Mouse (Mus musculus) G1E-ER4 (cell line): ENCODE data around the gene Lilrb4a. TPM values are rescaled to one million over a fixed set of nuclear protein-coding genes. Genes with fewer than 3 reads are reported as not detected.
"Not testable (repeated sequence)": the region's sequence is repeated elsewhere in the genome, so short reads cannot be mapped to it uniquely, and the experiment has no call there.

Experiments used
- GATA1 ChIP-seq: IDR thresholded peaks from one replicate; pipeline ENCODE4 v1.8.0; 2012; ENCODE audit warnings: low read length, inconsistent platforms
- polyA plus RNA-seq: library from polyadenylated mRNA; stranded (reverse); fragments of >175 nt; gene quantifications from 2 replicates; pipeline ENCODE4 v1.2.3, GENCODE M21; 2012

Gene Lilrb4a
- not detected in 2 replicates for polyA plus RNA-seq

DNA sequence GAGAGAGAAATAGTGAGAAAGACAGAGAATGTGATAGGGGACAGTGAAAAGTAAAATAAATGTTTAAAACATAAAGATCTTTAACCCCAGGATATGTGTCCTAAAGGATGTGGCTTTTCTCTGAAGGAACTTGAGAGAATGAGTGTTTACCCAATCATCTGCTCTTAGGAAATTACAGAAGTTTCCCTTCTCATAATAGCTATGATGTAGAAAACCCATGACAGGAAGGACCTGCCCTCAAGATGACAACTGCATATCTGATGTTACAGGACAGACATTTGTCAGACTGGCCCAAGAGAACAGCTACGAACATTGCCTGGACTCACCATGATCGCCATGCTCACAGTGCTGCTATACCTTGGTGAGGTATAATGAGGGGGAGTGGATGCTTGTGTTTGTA lies at the start of gene Lilrb4a:
Lilrb4a (plus strand) TSS at position 266 of the 400 bp plus-strand sequence.
- not testable (repeated sequence) for TF ChIP-seq GATA1

DNA sequence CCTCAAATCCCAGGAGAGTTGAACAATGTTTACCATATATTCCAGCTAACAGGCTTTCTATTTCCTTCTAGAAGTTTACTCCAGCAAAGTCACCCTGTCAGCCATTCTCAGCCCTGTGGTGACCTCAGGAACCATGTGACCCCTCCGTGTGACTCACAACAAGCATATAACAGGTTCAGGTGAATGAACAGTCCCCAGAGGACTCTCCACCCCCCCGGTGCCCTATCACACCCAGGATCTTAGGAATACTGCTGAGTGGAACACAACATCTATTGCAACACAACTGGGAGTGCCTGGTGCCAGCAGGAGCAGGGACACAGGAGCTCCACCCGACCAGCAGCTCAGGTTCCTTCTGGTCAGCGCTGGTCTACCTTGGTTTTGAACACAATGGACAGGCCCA lies 39.1 kb upstream of the Lilrb4a start:
- TF ChIP-seq GATA1: no peak

DNA sequence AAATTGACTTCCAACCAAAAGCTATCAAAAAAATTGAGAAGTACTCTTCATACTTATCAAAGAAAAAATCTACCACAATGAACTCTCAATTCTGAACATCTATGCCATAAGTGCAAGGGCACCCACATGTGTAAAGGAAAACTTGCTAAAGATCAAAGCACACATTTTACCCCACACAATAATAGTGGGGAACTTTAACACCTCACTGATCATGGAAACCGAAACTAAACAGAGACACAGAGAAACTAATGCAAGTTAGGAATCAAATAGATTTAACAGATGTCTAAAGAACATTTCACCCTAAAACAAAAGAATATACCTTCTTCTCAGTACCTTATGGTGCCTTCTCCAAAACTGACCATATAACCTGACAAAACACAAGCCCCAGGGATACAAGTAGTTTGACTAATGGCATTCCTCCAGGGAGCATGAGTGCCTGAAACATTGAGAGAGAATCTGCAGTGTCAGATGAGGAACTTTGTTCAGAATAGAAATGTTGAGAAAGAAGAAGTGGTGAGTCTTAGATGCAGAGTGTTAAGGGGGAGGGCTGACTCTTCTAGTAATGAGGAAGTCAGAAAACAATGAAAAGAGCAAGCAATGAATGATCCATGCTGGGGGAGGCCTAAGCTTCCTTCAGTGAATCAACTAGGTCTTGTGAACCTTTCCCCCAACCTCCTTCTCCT lies 37.0 kb upstream of the Lilrb4a start:
- no peak for TF ChIP-seq GATA1

DNA sequence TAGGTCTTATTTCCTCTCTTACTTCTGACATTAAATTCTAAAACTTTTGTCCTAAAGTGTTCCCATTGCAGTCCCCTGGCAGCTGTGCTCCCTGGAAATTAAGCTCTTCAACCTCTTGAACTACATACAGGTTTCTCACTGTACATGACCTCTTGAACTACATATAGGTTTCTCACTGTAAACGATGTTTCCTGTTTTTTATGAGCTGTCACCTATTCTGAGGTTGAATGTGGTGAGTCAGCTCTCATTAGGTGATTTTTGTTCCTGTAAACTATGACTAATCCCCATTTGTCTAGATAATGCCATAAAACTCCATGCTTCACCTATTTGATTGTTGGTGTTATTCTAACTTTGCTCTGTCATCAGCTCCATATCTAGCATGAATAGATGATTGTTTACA lies 36.4 kb upstream of the Lilrb4a start:
- TF ChIP-seq GATA1: no peak

DNA sequence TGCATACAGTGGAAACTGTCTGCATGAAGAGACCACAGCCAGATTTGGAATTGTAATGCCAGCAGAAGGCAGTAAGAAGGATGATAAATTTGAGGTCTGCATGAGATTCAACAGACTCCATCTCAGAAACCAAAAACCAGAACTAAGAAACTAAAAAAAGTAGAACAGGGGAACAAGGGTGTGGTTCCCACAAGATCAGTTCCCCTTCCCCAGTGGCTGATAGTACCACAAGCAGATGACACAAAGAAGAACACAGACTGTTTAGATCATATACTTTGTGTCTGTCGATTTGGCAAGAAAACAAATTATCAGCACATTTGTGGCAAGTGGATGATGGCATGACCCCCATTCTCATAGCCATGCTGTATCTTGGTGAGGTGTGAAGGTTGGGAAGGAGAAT lies 35.0 kb upstream of the Lilrb4a start:
- no peak for TF ChIP-seq GATA1

DNA sequence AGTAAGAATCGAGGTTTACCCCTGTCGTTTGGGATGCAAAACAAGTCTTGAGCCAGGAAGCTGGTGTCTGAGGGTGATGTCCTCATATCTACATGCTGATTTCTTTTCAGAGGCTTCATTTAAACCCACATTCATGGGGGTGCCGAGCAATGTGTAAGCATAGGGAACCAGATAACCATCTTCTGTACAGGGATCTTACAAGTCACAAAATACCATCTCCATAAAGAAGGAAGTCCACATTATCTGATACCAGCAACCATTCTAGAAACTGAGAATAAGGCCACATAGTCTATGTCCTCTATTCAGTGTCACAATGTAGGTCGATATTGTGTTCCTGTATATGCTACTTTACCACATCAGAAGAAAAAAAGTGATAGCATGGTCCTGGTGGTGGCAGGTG lies 34.4 kb upstream of the Lilrb4a start:
- no peak for TF ChIP-seq GATA1

DNA sequence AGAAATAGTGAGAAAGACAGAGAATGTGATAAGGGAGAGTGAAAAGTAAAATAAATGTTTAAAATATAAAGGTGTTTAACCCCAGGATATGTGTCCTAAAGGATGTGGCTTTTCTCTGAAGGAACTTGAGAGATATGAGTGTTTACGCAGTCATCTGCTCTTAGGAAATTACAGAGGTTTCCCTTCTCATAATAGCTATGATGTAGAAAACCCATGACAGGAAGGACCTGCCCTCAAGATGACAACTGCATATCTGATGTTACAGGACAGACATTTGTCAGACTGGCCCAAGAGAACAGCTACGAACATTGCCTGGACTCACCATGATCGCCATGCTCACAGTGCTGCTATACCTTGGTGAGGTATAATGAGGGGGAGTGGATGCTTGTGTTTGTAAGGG lies 10.4 kb upstream of the Lilrb4a start, which contains the start of the genes Gm49339 and Lilr4b:
Gm49339 (plus strand) TSS at position 216 of the 400 bp plus-strand sequence.
Lilr4b (plus strand) TSS at position 236 of the 400 bp plus-strand sequence.
- not testable (repeated sequence) for TF ChIP-seq GATA1

DNA sequence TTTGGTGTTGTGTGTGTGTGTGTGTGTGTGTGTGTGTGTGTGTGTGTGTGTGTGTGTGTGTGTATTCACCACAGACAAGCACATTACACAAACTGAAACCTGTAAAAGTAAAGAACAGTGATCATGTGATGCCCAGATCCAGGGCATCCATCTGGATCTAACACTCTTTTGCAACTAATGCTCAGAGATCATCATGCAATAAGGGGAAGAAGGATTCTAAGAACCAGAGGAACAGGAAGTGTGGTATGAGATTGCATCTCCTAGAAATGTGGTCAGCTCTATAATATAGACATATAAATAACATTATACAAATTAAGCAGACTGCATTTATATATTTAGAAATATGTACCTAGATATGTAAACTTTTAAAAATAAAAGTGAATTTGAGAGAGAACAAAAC lies 29.3 kb downstream of the Lilrb4a start:
- no peak for TF ChIP-seq GATA1

DNA sequence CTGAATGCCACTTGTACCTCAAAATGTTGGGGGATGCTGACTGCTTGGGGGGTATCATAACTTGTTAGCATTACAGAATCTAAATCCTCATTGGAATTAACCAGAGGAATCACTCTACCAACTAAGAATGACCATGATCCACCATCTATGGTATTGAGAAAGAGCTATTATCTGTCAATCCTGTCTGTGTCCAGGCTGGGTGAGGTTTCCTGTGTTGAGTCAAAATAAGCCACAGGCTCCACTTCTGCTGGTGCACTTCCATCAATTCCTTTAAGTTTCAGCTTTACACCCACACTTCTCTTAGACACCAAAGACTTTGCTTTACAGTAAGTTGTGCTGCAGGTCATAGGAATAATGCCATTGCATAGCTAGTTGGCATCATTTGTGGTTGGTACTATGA lies 30.7 kb downstream of the Lilrb4a start:
- TF ChIP-seq GATA1: no peak

DNA sequence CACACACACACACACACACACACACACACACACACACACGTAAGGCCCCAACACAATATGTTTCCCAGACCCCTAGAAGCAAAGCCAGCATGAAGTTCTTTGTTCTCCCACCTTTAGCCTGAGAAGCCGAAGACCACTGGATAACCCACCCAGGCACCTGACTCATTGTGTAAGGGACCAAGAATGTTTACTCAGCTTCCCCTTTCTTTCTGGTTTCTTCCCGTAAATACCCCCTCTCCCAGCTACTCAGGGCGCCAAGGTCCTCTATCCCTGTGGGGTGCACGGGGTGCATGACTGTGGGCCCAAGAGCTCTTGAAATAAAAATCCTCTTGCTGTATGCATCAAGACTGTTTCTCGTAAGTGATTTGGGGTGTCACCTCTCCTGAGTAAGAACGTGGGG lies 35.3 kb downstream of the Lilrb4a start:
- TF ChIP-seq GATA1: no peak

DNA sequence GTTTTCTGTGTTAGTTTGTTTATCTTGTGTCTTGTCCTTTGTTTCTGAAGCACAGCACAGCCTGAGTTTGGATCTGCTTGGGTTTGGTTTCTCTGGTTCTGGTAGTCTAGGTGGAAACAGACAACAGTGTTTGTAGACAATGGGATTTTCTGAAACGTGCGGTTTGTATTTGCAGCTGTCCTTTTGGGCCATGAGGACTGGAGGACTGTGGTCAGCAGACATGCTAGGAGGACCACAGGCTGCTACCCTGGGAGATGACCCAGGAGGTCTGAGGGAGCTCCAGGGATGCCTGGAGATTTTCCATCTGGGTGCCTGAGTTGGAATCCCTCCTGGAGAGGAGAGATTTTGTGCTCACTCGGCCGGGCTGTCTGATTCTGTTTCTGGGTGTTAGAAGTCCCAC lies 35.9 kb downstream of the Lilrb4a start:
- TF ChIP-seq GATA1: no peak

DNA sequence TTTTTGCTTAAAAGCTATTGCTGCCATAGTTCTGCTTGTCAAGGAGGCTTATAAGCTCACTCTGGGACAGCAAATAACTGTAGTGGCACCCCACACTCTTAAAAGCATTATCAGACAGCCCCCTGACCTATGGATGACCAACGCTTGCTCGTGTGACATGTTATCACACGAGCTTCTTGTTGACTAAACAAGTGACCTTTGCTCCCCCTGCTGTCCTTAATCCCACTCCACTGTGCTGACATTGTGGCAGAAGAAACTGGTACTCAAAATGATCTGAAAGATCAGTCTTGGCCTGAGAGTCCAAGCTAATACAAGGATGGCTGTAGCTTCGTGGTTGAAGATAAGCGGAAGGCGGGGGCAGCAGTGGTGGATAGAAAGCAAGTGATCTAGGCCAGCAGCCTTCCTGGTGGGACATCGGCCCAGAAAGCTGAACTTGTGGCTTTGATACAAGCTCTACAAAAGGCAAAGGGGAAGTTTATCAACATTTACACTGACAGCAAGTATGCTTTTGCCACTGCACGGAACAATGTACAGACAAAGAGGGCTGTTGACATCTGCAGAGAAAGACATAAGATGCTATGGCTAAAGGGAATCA lies 38.2 kb downstream of the Lilrb4a start:
- no peak for TF ChIP-seq GATA1

DNA sequence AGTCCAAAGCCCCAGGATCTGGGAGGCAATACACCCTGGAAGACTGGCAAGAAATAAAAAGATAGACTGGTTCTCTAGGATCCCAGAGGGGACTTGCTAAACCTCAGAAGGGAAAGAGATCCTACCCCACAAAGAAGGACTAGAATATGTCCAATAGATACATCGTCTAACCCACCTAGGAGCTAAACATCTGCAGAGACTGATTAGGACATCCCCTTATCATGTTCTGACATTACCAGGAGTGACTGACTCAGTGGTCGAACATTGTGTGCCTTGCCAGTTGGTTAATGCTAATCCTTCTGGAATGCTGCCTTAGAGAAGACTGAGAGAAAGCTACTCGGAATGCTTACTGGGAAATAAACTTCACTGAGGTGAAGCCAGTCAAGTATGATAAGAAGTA lies 38.7 kb downstream of the Lilrb4a start:
- TF ChIP-seq GATA1: no peak

DNA sequence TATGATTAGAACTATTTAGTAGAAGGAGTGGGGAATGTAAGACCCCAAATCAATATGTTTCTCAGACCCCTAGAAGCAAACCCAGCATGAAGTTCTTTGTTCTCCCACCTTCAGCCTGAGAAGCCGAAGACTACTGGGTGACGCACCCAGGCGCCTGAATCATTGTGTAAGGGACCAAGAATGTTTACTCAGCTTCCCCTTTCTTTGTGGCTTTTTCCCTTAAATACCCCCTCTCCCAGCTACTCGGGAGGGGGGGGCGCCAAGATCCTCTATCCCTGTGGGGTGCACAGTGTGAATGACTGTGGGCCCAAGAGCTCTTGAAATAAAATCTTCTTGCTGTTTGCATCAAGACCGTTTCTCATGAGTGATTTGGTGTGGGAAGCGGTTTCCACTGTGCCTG lies 40.1 kb downstream of the Lilrb4a start:
- TF ChIP-seq GATA1: no peak

Other genes starting within 250 kb of the Lilrb4a start
- not detected in 2 replicates for gene Gm49339, start 10.3 kb upstream of the Lilrb4a start, polyA plus RNA-seq
- gene Lilr4b, start 10.3 kb upstream of the Lilrb4a start, polyA plus RNA-seq: 0.08 TPM in 1 of 2 replicates, not detected in the other
- not detected in 2 replicates for gene Fam162b, start 99.6 kb downstream of the Lilrb4a start, polyA plus RNA-seq
- gene Gprc6a, start 140.5 kb downstream of the Lilrb4a start, polyA plus RNA-seq: not detected in 2 replicates
- not detected in 2 replicates for gene Rfx6, start 186.8 kb downstream of the Lilrb4a start, polyA plus RNA-seq